Mouse (Mus musculus) hematopoietic stem cell, adult 5-6 weeks (primary cell): ENCODE data around the gene Rpl18a. TPM values are rescaled to one million over a fixed set of nuclear protein-coding genes. Genes with fewer than 3 reads are reported as not detected.
A peak's percentile ranks its signal among the peaks of the same experiment; 100 is the strongest.

Experiments used
- ATAC-seq, 2 experiments: fragments of 125-278 bp in 1 of 2; replicated peaks in 1 of 2; 2 replicates each; pipeline ENCODE4 v1.8.0; 2016 to 2017; ENCODE audit warnings: inconsistent platforms in 2 of 2, mild to moderate bottlenecking in 2 of 2, moderate number of reproducible peaks in 2 of 2, low read depth in 1 of 2, moderate TSS enrichment in 1 of 2; ENCODE audit not compliant: low FRiP score in 2 of 2, poor library complexity in 2 of 2, severe bottlenecking in 2 of 2, insufficient read depth in 1 of 2, low TSS enrichment in 1 of 2
- total RNA-seq: library from RNA; stranded (forward); fragments of 172-1452, 232-1000 nt; gene quantifications from 2 replicates; pipeline ENCODE4 v1.2.3, GENCODE M21; 2017

Rpl18a gene
- total RNA-seq, 1 experiment from 2014 or later, result 2,300 TPM

DNA sequence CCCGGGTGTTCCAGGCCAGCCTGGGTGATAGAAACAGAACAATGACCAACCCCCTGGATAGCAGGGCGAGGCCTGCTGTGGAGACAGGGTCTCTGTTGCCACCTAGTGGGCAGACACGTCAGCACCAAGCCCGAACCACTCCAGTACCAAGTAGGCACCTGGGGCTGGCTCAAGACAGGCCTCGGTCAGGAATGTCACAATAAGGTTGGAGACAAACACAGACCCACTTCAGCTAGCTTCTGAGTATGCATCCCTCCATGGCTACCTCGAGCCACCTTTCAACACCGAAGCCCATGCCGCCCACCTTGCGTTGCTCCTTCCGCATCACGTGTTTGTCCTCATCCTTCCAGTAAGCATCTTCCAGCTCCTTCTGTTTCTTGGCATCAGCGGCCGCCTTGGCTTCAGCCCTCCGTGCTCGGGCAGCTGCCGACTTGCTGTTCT is 27.6 kb downstream of the Rpl18a start:
- peak; percentile 44 to 46; a peak in 3 of 4 replicates for ATAC-seq

DNA sequence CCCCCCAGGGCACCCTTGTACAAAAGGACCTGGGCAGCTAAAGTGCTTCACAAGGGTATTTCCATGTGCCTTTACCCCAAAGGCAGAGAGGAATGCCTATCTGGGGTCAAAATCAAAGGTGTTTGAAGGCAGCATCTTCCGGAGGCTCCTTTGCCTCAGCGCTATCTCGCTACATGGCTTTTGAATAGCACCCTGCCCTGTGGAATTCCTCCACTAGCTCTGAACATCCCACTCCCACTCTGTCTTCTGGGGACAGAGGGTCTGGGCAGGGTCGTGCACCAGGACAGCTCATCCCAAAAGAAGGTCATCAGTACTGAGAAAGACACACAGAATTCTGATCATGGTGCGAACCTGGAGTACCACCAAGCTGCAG is 28.0 kb downstream of the Rpl18a start:
- ATAC-seq, result no peak

DNA sequence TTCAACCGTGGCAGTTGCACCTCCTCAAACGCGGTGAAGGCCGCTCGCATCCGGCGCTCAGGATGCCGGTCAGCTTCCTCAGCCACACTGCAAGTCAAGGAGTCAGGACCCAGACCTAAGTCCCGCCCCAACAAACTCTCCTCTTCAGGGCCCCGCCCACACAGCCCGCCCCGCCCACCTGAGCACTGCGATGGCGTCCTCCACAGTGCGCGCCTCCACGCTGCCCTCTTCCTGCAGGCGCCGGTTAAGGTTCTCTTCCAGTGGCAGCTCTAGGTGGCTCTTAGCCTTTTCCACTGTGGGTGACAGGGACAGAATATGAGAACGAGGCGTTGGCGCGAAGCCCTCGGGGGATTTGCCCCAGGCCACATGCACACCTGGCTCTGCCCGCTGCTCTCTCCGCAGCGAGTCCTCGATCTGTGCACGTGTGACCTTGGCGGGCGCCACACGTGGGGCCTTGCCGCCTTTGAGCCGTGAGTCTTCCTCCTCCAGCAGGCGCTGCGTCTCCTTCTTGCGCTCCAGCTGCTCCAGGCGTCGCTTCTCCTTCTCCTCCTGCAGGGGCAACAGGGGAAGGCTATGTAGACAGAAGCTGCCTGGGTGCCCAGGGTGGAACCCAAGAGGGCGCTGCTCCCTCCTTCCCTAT is 28.5 kb downstream of the Rpl18a start:
- ATAC-seq, result peak; percentile 19 to 29; a peak in 2 of 4 replicates

DNA sequence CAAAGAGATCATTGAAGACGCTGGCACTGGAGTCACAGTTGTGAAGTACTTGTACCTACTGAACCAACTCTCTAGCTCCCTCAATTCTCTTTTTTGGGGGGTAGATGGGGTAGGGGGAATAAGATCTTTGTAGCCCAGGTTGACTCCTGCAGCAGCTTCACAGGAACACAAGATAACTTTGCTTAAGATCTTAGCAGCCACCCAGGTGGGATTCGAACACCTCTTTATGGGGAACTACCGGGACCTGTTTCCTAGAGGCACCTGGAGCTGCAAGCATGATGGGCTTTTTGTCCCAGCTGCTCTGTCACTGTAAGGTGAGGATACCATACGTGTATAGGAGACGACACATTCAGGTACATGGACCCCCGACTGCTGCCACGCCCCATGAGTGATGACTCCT is 30.6 kb downstream of the Rpl18a start:
- no peak for ATAC-seq

DNA sequence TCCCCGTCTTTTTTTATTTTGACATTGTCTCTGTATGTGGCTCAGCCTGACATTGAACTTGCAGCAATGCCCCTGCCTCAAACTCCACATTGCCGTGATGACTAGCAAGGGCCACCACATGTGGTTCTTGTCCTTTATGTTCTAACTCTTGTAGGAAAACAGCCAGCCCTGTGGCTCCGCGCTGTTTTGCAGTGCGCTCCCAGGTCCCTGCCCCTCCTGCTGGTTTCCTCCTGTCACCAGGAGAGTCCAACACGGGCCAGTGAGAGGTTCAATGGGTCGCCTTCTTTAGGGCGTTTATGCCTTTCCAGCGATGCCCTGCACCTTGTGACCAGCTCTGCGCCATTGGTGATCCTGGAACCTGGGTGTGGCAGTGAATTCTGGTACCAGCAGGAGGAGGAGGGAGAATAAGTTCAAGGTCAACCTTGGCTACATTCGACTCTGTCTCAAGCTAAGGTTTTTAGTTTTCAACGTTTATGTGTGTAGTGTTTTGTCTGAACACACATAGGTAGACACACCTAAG is 31.2 kb downstream of the Rpl18a start:
- ATAC-seq, result no peak

DNA sequence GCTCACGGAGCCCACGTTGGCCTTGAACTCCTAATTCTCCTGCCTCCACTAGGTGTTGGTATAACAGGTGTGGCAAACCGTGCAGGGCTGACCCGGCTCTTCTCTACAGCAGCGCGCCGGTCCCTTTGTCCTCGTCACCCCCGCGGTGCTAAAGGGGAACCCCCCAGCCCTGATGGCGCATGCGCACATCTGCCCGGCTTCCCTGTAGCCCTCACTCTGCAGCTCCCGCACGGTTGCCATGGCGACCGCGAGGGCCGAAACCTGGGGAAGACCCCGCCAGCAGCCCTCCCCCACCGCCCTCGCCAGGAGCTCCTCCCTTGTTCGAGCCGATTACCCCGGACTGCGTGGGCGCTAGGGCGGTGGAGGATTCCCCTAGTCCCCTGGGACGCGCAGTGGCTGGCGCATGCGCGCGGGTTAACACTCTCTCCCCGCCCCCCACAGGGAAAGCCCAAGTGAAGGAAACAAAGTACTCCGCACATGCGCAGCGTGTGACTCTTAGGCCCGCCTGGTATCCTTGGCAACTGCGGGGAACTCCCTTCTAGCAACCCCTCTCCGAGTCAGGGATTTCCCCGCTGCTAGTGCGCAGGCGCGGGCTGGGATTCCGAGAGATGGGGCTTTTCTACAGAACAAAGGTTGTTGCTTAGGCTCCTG is 31.7 kb downstream of the Rpl18a start:
- peak; percentile 71 to 74 for ATAC-seq

DNA sequence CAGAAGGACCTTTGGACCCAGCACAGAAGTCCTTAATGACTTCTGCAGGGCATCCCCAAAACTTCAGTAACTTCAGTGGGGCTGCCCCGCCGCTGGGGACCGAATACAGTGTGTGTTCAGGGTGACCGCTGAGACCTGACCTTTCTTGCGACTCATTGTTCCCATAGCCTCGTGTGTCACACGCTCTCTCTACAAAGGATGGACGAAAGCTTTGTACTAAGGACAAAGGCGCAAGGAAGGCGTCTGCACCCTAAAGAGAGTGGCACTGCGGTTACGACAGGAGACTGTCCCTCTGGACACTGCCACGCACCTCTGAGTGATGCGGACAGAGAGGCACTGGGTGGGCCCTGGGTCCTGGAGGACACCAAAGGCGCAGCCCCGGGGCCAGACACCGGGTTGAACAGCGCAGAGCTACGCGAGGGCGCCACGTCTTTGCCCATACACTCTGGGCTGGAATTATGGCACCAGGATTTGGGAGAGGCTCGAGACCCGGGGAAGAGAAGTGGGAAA is 32.4 kb downstream of the Rpl18a start:
- ATAC-seq, result no peak

DNA sequence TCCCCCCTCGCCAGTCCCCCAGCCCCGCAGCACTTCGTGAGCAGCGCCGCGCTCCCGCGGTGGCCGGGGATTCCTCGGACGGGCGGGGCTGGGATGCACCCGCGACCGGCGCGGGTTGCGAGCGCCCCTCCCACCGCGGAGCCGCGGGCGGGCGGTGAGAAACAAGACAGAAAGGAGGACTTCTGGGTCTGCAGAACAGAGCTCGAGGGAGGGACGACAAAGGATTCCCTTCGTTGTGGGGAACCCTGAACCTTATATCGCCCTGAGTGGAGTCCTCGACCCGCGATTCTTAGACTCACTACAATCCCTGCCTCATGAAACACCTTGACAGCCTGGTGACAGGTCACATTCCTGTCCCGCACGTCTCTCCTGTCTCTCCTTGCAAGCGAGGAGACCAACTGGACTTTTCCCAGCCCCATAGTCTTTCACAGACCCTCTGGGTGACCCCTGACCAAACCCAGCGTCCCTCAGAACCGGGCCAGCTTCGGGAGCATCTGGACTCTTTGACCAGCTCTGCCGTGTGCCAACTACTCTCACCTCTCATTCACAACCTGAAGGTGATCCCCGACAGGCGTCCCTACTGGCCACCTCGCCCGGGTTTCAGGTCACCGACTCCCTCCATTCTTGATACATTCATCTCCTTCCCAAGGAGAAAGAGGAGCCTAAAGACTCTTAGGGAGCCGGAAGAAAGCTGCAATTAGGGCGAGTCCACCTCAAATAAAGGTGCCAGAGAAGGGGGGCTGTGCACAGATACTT is 33.1 kb downstream of the Rpl18a start:
- no peak for ATAC-seq

DNA sequence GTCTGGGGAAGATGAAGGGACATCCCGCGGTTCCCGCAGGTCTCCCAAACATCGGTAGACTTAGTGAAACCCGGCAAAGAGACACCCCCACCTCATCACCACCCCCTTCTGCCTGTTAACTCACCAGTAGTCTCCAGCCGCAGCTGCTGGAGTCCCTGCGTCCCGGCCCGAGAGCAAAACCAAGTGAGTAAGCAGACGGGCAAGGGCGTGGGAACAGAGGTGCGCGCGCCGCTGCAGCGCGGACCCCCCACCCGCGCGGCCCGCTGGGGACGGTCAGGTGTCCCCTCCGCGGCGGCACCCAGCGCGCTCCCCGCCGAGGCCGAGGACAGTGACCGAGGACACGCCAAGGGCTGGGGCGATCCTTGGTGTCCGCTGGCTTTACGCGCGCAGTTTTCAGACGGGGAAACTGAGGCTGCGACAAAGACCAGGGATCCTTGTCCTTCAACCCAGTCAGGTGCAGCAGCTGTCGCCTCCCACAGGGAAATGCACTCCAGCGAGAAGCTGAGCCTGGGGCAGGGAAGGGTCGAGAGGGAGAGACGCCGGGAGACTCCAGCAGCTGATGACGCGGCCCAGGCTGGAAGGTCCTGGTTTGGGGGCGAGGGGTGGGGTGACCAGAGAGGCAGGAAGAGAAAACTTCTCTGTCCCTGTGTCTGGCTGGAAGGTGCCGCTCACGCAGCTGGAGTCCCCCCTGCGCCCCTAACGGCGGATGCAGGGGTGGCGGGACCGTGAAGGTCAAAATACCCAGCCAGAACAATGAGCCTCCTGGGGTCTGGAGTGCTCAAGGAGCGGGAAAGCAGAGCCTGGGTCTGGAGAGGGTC is 34.2 kb downstream of the Rpl18a start, which contains the start of gene Kcnn1:
Kcnn1 (minus strand) TSS at position 435 of the 818 bp plus-strand sequence.
- no peak for ATAC-seq

DNA sequence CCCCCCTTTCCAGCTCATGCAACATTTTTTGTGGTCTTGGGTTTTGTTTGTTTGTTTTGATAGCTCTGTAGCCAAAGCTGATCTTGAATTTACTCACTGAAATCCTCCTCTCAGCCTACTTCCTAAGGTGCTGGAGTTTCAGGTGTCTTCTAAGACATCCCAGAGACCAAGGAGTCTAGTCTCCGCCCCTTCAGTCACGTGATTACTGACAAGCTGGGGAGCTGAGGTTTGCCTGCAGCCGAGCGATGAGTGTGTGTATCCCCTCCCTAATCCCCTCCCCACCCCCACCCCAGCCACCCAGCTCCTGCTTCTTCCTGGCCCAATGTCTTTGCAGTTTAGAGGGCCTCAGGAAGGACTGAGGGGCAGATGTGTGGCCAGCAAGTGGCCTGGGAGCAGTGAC is 39.7 kb downstream of the Rpl18a start:
- ATAC-seq, result no peak

DNA sequence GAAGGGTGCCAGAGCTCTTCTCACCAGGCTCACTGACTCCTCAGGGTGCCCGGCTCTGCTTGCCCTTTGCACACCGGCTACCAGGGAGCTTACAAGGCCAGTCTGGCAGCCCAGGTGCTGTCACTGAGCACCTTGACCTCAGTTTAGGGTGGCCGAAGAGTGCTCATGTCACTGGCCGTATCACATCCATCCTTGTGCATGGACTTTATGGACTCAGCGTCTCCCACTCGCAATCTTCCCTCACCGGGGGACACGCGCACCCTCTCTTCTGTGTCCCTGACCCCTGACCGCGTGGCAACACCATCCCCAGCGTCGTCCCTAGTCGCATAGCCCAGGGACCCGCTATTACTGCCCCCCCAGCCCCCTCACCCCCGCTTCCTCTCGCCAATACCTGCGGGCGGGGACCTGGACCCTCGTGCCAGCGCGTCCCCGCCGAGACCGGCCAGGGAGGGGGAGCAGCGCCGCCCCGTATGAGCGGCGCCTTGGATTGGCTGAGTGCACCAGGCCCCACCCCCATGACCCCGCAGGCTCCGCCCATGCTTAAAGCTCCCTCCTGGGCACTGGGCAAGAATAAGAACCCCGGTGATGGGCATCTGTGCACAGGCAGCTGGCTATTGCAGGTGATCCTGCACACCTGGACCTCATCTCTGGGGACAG is 40.5 kb downstream of the Rpl18a start:
- no peak; a peak in 1 of 4 replicates for ATAC-seq

DNA sequence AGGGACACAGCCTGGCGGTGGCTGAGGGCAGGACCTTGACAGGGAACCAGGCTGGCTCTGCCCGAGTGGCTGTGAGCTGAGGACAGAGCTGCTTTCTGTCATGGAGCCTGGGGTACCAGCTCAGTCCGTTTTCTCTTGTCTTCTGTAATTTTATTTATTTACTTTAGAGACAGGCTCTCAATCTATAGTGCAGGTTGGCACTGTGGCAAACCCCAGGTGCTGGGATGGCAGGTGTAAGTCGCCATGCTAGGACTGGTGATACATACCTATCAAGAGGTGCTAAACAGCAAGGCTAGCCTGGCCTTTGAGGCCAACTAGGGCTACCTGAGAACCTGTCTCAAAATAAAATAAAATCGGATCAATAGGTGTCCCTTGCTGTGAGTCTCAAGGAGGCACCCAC is 41.2 kb downstream of the Rpl18a start:
- no peak for ATAC-seq

DNA sequence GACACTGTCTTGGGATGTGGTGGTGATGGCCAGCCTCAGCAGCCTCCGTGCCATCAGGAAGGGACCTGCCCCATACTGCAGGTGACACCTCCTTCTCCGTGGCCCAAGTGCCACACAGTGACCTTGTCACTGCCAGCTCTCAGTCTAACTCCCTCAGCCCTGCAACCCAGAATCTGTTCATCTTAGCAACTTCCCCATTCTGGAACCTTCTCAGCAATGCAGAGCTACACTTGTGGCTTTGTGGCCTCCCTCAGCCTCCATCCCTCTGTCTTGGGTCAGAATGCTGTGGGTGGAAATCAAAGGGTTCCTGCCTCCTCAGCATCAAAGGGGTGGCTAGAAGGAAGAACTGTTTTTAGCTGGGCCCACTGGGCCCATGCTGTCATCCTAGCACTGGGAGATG is 43.3 kb downstream of the Rpl18a start:
- peak; percentile 91 to 94 for ATAC-seq

DNA sequence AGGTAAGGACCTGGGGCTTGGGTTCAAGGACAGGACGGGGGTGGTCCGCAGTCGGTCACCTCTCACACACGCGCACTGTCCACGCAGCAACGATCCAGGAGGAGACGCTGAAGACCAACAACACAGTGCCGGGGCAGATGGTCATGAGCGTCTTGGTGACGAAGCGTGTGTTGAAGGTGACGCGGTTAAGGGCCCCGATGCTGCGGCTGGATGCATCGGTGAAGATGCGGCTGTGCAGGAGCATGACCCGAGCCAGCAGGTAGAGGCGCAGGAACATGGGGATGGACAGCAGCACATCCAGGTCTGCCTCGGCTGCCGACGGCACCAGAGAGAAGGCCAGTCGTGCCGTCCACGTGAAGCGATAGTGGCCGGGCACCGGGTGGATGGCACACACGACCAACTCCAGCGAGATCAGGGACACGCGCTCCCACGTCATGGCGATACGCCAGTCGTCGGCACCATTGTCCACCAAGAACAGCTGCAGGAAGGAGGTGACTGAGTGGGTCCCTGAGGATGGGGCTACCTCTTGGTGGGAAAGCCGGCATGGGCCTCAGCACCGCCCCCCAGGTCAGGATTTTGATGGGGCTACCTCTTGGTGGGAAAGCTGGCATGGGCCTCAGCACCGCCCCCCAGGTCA is 44.5 kb downstream of the Rpl18a start:
- ATAC-seq, result no peak

DNA sequence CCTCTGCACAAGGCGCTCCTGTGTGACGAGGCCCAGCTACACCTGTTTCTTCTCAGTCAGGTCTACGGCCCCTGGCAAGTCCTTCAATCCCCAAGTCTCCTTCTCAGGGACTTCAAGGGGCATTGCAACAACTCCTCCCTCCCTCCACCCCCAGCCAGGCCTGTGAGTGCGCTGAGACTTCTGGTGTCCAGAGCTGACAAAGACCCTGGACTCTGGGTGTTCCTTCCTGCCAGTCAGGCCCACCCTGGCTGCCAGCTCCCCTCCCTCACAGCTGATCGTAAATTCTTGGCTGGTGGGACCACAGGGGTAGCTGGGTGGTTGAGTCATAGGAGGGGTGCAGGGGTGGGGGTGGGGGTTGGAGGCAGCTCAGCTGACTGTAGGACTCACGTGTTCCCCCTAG is 45.4 kb downstream of the Rpl18a start:
- no peak for ATAC-seq

DNA sequence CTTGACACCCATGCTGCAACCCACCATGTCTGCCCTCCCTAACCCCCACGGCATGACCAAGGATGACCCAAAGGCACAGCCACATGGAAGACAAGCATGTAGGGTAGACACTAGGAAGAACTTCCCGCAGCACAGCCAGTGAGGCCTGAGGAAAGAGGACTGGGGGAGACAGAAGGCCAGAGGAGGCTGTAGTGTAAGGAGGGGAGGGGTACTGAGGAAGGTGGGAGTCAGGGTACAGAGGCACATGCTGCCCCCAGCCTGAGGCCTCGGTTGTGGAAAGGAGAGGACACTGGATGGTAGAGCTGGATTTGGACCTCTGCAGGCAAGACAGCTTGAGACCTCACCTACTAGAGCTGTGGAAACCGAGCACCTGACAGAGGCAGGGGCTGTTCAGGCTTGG is 46.3 kb downstream of the Rpl18a start:
- no peak for ATAC-seq
